Mouse (Mus musculus): ENCODE results near the gene Tas1r1. TPM values are rescaled to one million over a fixed set of nuclear protein-coding genes. Genes with fewer than 3 reads are reported as not detected.

Tas1r1 gene
- polyA plus RNA-seq, 1 experiment from 2014 or later = 0.07 TPM

DNA sequence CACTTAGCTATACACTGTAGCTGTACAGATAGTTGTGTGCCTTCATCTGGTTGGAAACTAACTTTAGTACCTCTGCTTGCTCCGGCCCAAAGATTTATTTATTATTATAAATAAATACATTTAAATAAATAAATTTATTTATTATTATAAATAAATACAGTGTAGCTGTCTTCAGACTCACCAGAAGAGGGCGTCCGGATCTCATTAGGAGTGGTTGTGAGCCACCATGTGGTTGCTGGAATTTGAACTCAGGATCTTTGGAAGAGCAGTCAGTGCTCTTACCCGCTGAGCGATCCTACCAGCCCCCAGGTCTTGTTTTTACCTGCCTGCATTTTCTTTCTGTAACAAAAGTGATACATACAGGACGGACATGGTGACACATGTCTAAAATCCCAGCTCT lies 32.2 kb downstream of the Tas1r1 start:
- ATAC-seq = no peak
- Histone ChIP-seq H3K27ac (ENCODE audit: low read depth) (no peak overlapping the region), H3K4me2 (ENCODE audit: low read depth, low read length) (no peak overlapping the region), H3K36me3 (replicated peaks; ENCODE audit: insufficient read depth, low read length) (no peaks in the 10 kb centered on the region), H3K4me1 (ENCODE audit: insufficient read depth) (peaks cover 27% of the 10 kb centered on the region), H3K9ac (replicated peaks) (no peak overlapping the region), H3K9me3 (ENCODE audit: low read length) (no peaks in the 10 kb centered on the region), H3K27me3 (ENCODE audit: insufficient read depth, low read length) (peaks cover 3% of the 10 kb centered on the region; the same call in 1 of the 2 replicates), H3K4me3 (ENCODE audit: low read depth, low read length) (no peak overlapping the region)
- TF ChIP-seq CTCF (IDR thresholded peaks at IDR 0.05; ENCODE audit: low read depth) (peak; percentile 52), EP300 (IDR thresholded peaks at IDR 0.05; ENCODE audit: low read depth) (no peak)
- 72% methylated on average over 6 of the region's 6 CpGs for WGBS (ENCODE audit: insufficient replicate concordance)
- DNase-seq = no peak

DNA sequence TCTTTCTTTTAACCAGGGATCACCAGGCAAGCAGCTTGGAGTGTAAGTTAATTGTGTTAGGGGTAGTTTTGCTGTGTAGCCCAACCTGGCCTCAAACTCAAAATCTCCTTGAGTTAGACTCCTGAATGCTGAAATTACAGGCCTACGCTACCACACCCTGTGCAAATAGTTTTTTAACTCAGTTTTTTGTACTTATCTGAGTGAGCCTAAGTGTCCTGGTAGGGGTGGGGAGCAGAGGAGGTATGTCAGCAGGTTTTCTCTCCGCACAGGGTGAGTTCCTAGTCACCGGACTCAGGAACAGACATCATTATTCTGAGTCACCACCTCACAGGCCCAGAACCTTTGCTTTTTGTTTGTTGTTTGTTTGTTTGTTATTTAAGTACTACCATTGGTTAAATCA lies 36.3 kb downstream of the Tas1r1 start:
- no peak for ATAC-seq
- Histone ChIP-seq H3K36me3 (replicated peaks; ENCODE audit: insufficient read depth, low read length) (no peaks in the 10 kb centered on the region), H3K4me1 (ENCODE audit: insufficient read depth) (peaks cover 11% of the 10 kb centered on the region), H3K4me2 (ENCODE audit: low read depth, low read length) (no peak overlapping the region), H3K27ac (ENCODE audit: low read depth) (no peak overlapping the region), H3K27me3 (ENCODE audit: insufficient read depth, low read length) (no peaks in the 10 kb centered on the region), H3K4me3 (ENCODE audit: low read depth, low read length) (no peak overlapping the region), H3K9me3 (ENCODE audit: low read length) (no peaks in the 10 kb centered on the region), H3K9ac (replicated peaks) (no peak overlapping the region)
- no peak for DNase-seq
- WGBS (ENCODE audit: insufficient replicate concordance) = 85% methylated on average over 3 of the region's 3 CpGs
- no peak for TF ChIP-seq CTCF (IDR thresholded peaks at IDR 0.05; ENCODE audit: low read depth)
- TF ChIP-seq EP300 (IDR thresholded peaks at IDR 0.05; ENCODE audit: low read depth) = no peak

DNA sequence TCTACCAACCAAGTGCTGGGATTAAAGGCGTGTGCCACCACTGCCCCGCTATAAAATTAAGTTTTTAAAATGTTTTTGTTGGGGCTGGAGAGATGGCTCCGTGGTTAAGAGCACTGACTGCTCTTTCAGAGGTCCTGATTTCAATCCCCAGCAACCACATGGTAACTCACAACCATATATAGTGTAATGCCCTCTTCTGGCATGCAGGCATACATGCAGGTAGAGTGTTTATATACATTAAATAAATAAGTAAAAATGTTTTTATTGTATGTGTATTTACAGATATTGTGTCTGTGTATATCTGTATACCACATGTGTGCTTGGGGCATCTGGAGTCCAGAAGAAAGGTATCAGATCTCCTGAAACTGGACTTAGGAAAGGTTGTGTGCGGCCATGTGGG lies 37.0 kb downstream of the Tas1r1 start:
- H3K27ac ChIP-seq (ENCODE audit: low read depth) = no peak overlapping the region
- WGBS (ENCODE audit: insufficient replicate concordance) = 68% methylated on average over 4 of the region's 4 CpGs
- peaks cover 8% of the 10 kb centered on the region; the same call in 1 of the 2 replicates for H3K4me1 ChIP-seq (ENCODE audit: insufficient read depth)
- DNase-seq (no peak), ATAC-seq (no peak)
- no peaks in the 10 kb centered on the region for H3K9me3 ChIP-seq (ENCODE audit: low read length)
- TF ChIP-seq CTCF (IDR thresholded peaks at IDR 0.05; ENCODE audit: low read depth) = peak; percentile 23; the same call in 1 of the 2 replicates
- TF ChIP-seq EP300 (IDR thresholded peaks at IDR 0.05; ENCODE audit: low read depth) = no peak
- no peak overlapping the region for H3K9ac ChIP-seq (replicated peaks)
- no peaks in the 10 kb centered on the region for H3K36me3 ChIP-seq (replicated peaks; ENCODE audit: insufficient read depth, low read length)
- no peaks in the 10 kb centered on the region for H3K27me3 ChIP-seq (ENCODE audit: insufficient read depth, low read length)
- no peak overlapping the region for H3K4me3 ChIP-seq (ENCODE audit: low read depth, low read length)
- no peak overlapping the region for H3K4me2 ChIP-seq (ENCODE audit: low read depth, low read length)

DNA sequence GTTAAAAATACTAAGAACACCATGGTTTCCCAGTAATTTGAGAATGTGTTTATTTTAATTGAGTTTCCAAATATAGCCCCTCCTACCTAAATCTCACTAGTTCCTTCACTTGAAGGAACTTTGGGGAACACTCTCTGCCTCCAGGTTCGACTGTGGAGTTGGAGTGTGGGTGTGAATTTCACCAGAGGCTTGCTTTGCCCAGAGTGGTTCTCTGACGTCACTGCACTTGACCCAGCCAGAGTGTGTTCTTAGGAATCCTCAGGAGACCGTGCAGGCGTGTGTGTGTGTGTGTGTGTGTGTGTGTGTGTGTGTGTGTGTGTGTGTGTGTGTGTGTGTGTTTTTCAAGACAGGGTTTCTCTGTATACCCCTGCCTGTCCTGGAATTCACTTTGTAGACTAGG lies 37.5 kb downstream of the Tas1r1 start:
- Histone ChIP-seq H3K36me3 (replicated peaks; ENCODE audit: insufficient read depth, low read length) (no peaks in the 10 kb centered on the region), H3K9ac (replicated peaks) (no peak overlapping the region), H3K27ac (ENCODE audit: low read depth) (no peak overlapping the region), H3K4me3 (ENCODE audit: low read depth, low read length) (no peak overlapping the region), H3K27me3 (ENCODE audit: insufficient read depth, low read length) (no peaks in the 10 kb centered on the region), H3K4me2 (ENCODE audit: low read depth, low read length) (no peak overlapping the region), H3K9me3 (ENCODE audit: low read length) (no peaks in the 10 kb centered on the region), H3K4me1 (ENCODE audit: insufficient read depth) (peaks cover 8% of the 10 kb centered on the region; the same call in 1 of the 2 replicates)
- DNase-seq = no peak
- TF ChIP-seq EP300 (IDR thresholded peaks at IDR 0.05; ENCODE audit: low read depth) (no peak), CTCF (IDR thresholded peaks at IDR 0.05; ENCODE audit: low read depth) (no peak)
- 47% methylated on average over 4 of the region's 4 CpGs for WGBS (ENCODE audit: insufficient replicate concordance)
- no peak for ATAC-seq

DNA sequence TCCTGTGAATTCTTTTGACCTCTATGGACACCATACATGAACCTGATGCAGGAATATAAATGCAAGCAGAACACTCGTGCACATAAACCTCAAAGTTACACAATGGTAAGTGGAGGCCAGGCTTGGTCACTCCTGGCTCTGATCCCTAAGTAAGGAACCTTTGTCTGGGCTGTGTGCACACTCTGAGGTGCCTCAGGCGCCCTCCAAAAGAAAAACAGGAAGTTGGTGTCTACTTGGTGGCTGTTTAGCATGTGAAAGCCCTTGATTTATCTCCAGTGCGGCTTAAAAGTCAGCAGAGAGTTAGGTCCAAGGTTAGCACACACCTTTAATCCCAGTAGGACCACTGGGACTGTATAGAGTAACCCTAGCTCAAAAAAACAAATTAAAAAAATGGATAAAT lies 38.9 kb downstream of the Tas1r1 start:
- H3K36me3 ChIP-seq (replicated peaks; ENCODE audit: insufficient read depth, low read length) = no peaks in the 10 kb centered on the region
- no peaks in the 10 kb centered on the region for H3K9me3 ChIP-seq (ENCODE audit: low read length)
- H3K27me3 ChIP-seq (ENCODE audit: insufficient read depth, low read length) = no peaks in the 10 kb centered on the region
- H3K4me1 ChIP-seq (ENCODE audit: insufficient read depth) = peaks cover 15% of the 10 kb centered on the region
- DNase-seq (no peak), ATAC-seq (no peak)
- 34% methylated on average over 3 of the region's 3 CpGs for WGBS (ENCODE audit: insufficient replicate concordance)
- no peak overlapping the region for H3K4me2 ChIP-seq (ENCODE audit: low read depth, low read length)
- TF ChIP-seq CTCF (IDR thresholded peaks at IDR 0.05; ENCODE audit: low read depth) (no peak), EP300 (IDR thresholded peaks at IDR 0.05; ENCODE audit: low read depth) (no peak)
- no peak overlapping the region for H3K27ac ChIP-seq (ENCODE audit: low read depth)
- H3K4me3 ChIP-seq (ENCODE audit: low read depth, low read length) = no peak overlapping the region
- no peak overlapping the region for H3K9ac ChIP-seq (replicated peaks)

DNA sequence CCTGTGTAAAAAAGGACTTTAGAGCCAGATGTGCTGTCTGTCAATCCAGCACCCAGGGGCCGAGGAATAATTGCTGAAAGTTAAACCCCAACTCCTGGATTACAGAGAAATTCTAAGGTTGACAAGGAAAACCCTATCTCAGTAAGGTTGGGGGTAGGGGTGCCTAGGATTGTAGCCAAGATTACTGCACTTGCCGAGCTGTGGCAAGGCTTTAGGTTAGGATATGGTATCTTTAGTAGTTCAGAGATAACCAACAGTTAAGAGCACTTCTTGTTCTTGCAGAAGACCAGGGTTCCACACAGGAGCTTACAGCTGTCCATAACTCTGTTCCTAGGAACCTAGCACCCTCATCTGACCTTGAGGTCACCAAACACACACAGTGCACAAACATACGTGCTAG lies 40.7 kb downstream of the Tas1r1 start:
- DNase-seq (no peak), ATAC-seq (no peak)
- Histone ChIP-seq H3K9ac (replicated peaks) (peak overlapping the region; percentile 82; the same call in 1 of the 2 replicates), H3K4me3 (ENCODE audit: low read depth, low read length) (peak overlapping the region; percentile 97; the same call in 1 of the 2 replicates), H3K27me3 (ENCODE audit: insufficient read depth, low read length) (peaks cover 5% of the 10 kb centered on the region), H3K4me1 (ENCODE audit: insufficient read depth) (peaks cover 17% of the 10 kb centered on the region), H3K4me2 (ENCODE audit: low read depth, low read length) (peak overlapping the region; percentile 100), H3K27ac (ENCODE audit: low read depth) (no peak overlapping the region), H3K36me3 (replicated peaks; ENCODE audit: insufficient read depth, low read length) (no peaks in the 10 kb centered on the region), H3K9me3 (ENCODE audit: low read length) (no peaks in the 10 kb centered on the region)
- TF ChIP-seq CTCF (IDR thresholded peaks at IDR 0.05; ENCODE audit: low read depth) = no peak
- 53% methylated on average over 3 of the region's 3 CpGs for WGBS (ENCODE audit: insufficient replicate concordance)

DNA sequence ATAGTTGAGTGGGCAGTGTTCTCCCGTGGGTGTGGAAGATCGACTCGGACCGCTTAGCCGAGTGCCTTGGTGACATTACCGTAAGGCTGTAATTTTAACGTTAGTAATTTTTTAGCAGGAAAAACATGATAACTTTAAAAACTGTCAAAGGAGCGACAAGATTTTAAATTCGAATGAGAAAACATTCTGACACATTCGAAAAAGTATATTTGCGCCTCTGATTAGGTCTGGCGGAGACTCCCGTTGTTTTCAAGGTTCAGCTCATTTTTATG lies 41.5 kb downstream of the Tas1r1 start:
- Histone ChIP-seq H3K4me1 (ENCODE audit: insufficient read depth) (peaks cover 17% of the 10 kb centered on the region), H3K9ac (replicated peaks) (peak overlapping the region; percentile 82), H3K27ac (ENCODE audit: low read depth) (peak overlapping the region; percentile 98), H3K4me2 (ENCODE audit: low read depth, low read length) (peak overlapping the region; percentile 100), H3K27me3 (ENCODE audit: insufficient read depth, low read length) (peaks cover 5% of the 10 kb centered on the region), H3K9me3 (ENCODE audit: low read length) (no peaks in the 10 kb centered on the region), H3K36me3 (replicated peaks; ENCODE audit: insufficient read depth, low read length) (peaks cover 3% of the 10 kb centered on the region), H3K4me3 (ENCODE audit: low read depth, low read length) (peak overlapping the region; percentile 97)
- WGBS (ENCODE audit: insufficient replicate concordance) = 2% methylated on average over 13 of the region's 13 CpGs
- no peak for ATAC-seq
- no peak for DNase-seq
- TF ChIP-seq CTCF (IDR thresholded peaks at IDR 0.05; ENCODE audit: low read depth) (no peak), EP300 (IDR thresholded peaks at IDR 0.05; ENCODE audit: low read depth) (no peak)

Data from liver, postnatal 0 days (tissue).